Mouse (Mus musculus) midbrain, embryonic 10.5 days (tissue): ENCODE measurements at regions not wholly inside any gene's neighbourhood (a gene's known extent, or its start where the extent isn't known, plus 50 kb on each side); places are given as distances from the start of the nearest gene placed in this dataset.

Experiments
- DNase-seq: peaks from one replicate; pipeline ENCODE4 v3.0.0-alpha.2; 2017; ENCODE audit warnings: low spot score
- H3K27ac ChIP-seq: fragments of 300-500 bp; sonication (generic); replicated peaks from 2 replicates; pipeline ENCODE4 v1.5.1; 2016; ENCODE audit warnings: mild to moderate bottlenecking
- H3K27me3 ChIP-seq: fragments of 300-500 bp; sonication (generic); 2 replicates; pipeline ENCODE4 v1.6.1; 2016; ENCODE audit warnings: low read depth, mild to moderate bottlenecking; ENCODE audit not compliant: poor library complexity, severe bottlenecking
- H3K36me3 ChIP-seq: fragments of 300-500 bp; sonication (generic); 2 replicates; pipeline ENCODE4 v1.6.1; 2016; ENCODE audit warnings: mild to moderate bottlenecking, moderate library complexity
- H3K4me1 ChIP-seq: fragments of 300-500 bp; sonication (generic); 2 replicates; pipeline ENCODE4 v1.6.1; 2016
- H3K4me3 ChIP-seq: fragments of 300-500 bp; sonication (generic); 2 replicates; pipeline ENCODE4 v1.5.1; 2016; ENCODE audit warnings: mild to moderate bottlenecking, moderate library complexity
- H3K9me3 ChIP-seq: fragments of 300-500 bp; sonication (generic); replicated peaks from 2 replicates; pipeline ENCODE4 v1.6.1; 2016; ENCODE audit warnings: mild to moderate bottlenecking
- WGBS: fragments of 180-500 bp; shearing (Covaris S2); methylation state at CpG from one replicate; pipeline ENCODE4 v1.1.7; 2016; 5-methylcytosine and 5-hydroxymethylcytosine counted together

DNA sequence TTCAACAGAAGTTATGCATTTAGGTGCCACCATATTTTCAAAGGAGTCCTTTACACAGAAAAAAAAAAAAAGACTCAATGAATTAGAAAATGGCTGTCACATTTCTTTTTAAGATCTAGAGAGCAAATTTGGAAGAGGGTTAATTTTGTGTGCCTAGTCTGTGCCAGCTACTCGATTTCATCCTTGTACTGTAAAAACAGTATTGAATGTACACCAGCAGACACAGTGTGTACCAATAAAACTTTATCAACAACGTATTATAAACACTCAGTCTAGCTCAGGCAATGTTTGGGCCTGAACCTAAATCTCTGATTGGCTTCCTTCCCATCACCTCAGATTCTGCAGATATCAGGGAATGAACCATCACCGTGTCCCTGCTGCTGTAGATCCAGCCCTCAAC is 93.9 kb downstream of the Tomm20 start:
- no peaks in the 10 kb centered on the region for H3K9me3 ChIP-seq
- no peaks in the 10 kb centered on the region for H3K27me3 ChIP-seq
- H3K27ac ChIP-seq, result no peak overlapping the region
- no peaks in the 10 kb centered on the region for H3K36me3 ChIP-seq
- no peak overlapping the region for H3K4me3 ChIP-seq
- H3K4me1 ChIP-seq, result peaks cover 45% of the 10 kb centered on the region
- WGBS, result 93% methylated on average over 3 of the region's 3 CpGs
- DNase-seq, result no peak

DNA sequence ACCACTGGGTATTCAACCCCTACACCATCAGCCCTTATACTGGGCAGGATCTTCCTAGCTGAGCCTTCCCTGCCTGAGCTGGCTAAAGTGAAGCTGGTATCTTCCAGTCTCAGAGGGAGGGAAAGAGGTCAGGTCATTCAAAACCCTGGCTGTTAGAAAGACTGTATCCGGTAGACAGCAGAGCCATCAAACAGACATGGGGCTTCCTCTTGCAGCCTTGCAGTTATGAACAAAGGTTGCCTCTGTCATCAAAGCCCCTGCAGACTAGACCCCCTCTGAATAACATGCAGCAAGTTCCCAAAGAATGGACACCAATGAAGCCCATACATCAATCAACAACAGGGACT is 95.5 kb downstream of the Tomm20 start:
- Histone ChIP-seq H3K27me3 (no peaks in the 10 kb centered on the region), H3K36me3 (no peaks in the 10 kb centered on the region), H3K4me3 (no peak overlapping the region), H3K9me3 (no peaks in the 10 kb centered on the region), H3K27ac (peak overlapping the region; percentile 38), H3K4me1 (peaks cover 45% of the 10 kb centered on the region)
- WGBS, result 72% methylated on average over 1 of the region's 1 CpGs
- no peak for DNase-seq

DNA sequence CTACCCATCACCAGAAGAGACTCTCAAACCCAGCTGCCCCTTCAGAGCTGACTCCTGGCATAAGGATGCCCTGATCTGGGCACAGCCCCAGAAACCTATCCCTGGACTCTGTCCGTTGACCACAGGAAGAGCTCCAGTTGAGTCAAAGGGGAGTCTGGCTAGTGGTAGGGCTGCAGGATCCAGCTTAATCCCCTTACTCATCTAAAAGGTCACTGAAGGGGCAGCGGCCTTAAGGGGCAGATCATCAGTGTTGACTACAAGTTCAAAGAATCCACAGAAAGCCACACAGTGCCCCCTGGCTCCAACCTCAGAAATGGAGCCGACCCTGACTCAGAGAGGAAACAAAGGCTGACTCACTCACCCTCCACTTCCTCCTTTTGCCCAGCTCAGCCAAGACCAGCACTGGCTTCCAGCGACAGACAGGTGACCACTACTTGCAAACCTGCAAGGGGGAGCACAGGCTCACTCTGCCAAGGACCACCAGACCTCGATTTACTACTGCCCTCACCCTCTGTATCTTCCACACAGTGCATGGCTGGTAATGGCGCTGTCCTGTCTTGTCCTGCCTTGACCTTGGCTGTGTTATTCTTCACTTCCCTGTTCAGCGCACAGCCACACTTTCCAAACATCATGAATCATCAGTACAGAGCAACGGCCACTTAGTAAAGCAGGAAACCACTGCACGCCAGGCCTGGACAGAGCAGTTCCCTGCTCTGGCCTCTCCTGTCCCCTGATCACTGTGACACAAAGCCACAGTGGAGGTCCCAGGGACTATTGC is 96.0 kb downstream of the Tomm20 start:
- H3K9me3 ChIP-seq, result no peaks in the 10 kb centered on the region
- WGBS, result 71% methylated on average over 9 of the region's 9 CpGs
- H3K27me3 ChIP-seq, result no peaks in the 10 kb centered on the region
- H3K4me1 ChIP-seq, result peaks cover 43% of the 10 kb centered on the region
- H3K27ac ChIP-seq, result peak overlapping the region; percentile 38
- DNase-seq, result no peak
- no peak overlapping the region for H3K4me3 ChIP-seq
- H3K36me3 ChIP-seq, result no peaks in the 10 kb centered on the region

DNA sequence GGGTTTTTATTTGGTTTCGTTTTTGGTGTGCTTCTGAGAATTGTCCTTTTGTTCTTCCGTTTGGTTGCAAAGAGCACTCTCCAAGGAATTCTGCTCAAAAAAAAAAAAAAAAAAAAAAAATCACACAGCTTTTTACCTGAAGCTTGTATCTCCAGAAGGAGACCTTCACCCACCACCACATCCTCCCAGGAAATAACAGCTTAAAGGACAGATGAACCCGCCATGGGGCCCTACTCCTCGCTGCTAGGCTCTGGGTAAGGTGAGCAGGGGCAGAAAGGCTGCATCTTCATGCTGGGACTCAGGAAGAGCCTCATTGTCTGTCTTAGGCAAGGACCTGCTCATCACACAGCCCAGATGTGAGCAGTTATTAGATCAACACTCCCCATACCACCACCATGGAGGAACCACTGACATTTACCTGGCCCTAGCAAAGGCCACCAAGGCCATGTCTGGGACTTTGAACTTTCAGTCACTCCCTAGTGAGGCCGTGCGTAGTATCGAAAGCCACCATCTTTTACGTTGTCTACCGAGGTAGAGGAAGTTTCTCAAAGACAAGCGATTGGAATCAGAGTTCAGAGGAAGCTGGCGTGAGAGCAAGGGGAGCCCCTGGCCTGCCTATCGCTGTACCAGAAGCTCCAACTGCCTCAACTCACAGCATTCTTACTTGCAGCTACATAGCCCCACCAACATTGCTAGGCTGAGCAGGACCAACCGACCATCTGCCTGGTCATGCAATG is 97.1 kb downstream of the Tomm20 start:
- DNase-seq, result no peak
- Histone ChIP-seq H3K27me3 (no peaks in the 10 kb centered on the region), H3K4me3 (no peak overlapping the region), H3K4me1 (peaks cover 34% of the 10 kb centered on the region), H3K27ac (0 out of 2 replicates have a peak overlapping the region, but pooled peaks have one; percentile 38), H3K9me3 (no peaks in the 10 kb centered on the region), H3K36me3 (no peaks in the 10 kb centered on the region)
- WGBS, result 90% methylated on average over 13 of the region's 13 CpGs

DNA sequence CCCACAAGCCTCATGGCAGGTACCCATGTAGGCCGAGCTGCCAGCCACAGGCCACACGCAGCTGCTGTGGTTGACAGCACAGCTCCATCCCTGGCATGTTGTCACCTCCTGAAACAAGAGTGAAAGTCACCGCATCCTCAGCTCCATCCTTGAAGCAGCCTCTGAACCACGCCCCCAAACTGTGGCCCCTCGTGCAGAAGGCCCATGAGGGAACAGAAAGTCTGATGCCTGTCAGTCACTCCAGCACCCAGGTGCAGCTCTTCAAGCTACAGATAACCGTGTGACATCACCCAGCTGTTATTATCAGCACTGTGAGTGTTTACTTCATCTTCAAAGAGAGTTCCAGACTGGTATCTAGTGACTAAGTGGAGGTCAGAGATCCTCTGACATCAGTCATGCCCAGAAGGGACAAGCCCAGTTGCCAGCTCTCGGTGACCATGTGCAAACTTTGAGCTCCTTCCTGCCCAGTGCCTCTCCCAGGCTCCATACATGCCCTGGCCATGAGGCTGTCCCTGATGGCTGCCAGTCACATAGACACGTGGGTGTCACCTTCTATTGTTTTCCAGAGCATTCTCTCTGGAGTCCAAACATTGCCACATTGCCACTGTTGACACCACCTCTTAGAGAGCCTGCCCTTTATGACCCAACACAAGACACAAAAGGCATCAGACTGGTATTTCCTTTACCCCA is 97.8 kb downstream of the Tomm20 start:
- no peak overlapping the region for H3K4me3 ChIP-seq
- peaks cover 29% of the 10 kb centered on the region for H3K4me1 ChIP-seq
- H3K9me3 ChIP-seq, result no peaks in the 10 kb centered on the region
- DNase-seq, result no peak
- WGBS, result 82% methylated on average over 8 of the region's 8 CpGs
- peak overlapping the region; percentile 67 for H3K27ac ChIP-seq
- no peaks in the 10 kb centered on the region for H3K36me3 ChIP-seq
- H3K27me3 ChIP-seq, result no peaks in the 10 kb centered on the region

DNA sequence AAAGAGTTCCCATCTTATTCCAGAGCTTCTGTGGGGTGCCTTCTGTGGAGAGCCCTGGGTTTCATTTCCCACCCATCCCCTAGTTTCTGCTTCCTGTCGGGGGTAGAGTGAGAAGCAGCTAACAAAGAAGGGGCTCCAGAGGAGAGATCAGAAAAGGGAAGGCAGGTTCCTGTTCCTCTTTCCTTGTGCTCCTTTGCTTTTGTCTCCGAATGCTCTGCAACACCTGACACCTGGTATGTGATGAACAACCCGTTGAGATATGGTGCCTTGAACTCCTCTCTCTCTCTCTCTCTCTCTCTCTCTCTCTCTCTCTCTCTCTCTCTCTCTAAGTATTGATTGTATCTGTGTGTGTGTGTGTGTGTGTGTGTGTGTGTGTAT is 99.5 kb downstream of the Tomm20 start:
- Histone ChIP-seq H3K36me3 (no peaks in the 10 kb centered on the region), H3K4me3 (no peak overlapping the region), H3K4me1 (peaks cover 31% of the 10 kb centered on the region), H3K27me3 (no peaks in the 10 kb centered on the region), H3K27ac (no peak overlapping the region), H3K9me3 (no peaks in the 10 kb centered on the region)
- 84% methylated on average over 3 of the region's 3 CpGs for WGBS
- no peak for DNase-seq

DNA sequence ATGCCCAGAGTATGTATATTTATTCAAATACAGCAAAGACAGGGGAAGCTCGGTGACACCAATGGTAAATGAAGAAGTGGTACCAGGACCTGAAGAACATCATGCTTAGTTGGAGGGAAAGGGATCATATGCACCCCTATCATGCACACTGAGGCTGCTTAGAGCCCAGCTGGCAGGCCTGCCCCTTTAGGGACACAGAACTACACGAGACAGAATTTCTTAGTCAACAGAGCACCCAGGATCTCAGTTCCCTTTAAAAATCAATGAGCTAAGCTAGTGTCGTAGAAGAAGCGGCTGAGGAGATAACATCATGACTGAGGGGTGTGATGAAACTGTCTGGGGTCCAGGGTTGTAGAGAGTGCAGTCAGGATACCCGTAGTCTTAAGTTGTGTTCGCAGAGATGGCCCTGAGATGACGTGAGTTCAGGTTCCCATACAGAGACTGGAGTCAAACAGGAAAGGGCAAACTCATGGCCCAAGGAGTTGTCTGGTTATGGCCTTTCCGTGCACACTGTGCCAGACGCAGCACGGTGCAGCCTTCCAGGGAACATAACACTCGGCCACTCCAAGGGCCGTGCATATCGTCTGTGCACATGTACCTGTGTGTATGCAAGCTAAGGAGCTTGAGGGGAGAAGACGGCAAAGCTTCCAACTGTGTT is 100.0 kb downstream of the Tomm20 start:
- Histone ChIP-seq H3K4me1 (peaks cover 37% of the 10 kb centered on the region), H3K36me3 (no peaks in the 10 kb centered on the region), H3K4me3 (no peak overlapping the region), H3K27ac (no peak overlapping the region), H3K9me3 (no peaks in the 10 kb centered on the region), H3K27me3 (no peaks in the 10 kb centered on the region)
- DNase-seq, result no peak
- WGBS, result 91% methylated on average over 14 of the region's 14 CpGs

DNA sequence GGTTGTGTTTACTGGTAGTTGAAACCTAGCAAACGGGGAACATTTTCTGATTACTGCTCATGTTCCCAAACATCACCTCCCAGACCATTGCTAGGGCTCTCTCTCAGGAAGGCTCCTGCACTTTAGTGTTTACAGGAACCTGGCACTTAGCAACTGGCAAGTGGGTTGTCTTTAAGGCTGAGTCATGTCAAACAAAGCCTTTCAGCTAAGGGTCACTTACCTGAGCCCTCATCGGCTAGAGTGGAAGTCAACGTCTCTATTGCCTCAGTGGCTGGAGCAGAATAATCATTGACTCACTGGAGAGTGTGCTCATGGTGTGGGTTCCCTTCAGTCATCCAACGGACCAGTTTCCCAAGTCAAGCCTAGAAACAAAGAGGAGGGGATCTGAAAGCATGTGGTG is 101.0 kb downstream of the Tomm20 start:
- Histone ChIP-seq H3K4me3 (no peak overlapping the region), H3K36me3 (no peaks in the 10 kb centered on the region), H3K27me3 (no peaks in the 10 kb centered on the region), H3K27ac (no peak overlapping the region), H3K9me3 (no peaks in the 10 kb centered on the region), H3K4me1 (peaks cover 42% of the 10 kb centered on the region)
- DNase-seq, result no peak
- 86% methylated on average over 4 of the region's 4 CpGs for WGBS

DNA sequence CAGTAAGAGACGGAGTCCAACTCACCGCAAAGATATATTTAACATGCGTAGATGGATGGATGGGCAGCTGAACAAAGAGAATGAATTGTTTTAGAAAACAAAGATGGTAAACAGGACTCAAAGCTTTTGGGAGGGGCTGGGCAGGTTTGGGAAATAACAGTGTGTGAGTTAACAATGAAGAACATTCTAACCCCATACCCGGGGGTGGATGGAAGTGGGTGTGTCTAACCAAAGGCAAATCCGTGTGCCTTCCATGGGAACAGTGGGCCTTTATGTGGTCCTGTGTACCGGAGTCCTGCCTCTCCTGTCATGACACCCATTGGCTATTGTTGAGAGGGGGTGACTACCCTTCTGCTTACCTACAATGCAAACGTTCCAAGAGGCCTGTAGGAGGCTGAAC is 104.5 kb downstream of the Tomm20 start:
- 71% methylated on average over 7 of the region's 7 CpGs for WGBS
- no peaks in the 10 kb centered on the region for H3K27me3 ChIP-seq
- no peak overlapping the region for H3K4me3 ChIP-seq
- H3K4me1 ChIP-seq, result peaks cover 46% of the 10 kb centered on the region
- H3K27ac ChIP-seq, result peak overlapping the region; percentile 89
- no peaks in the 10 kb centered on the region for H3K9me3 ChIP-seq
- no peak for DNase-seq
- H3K36me3 ChIP-seq, result no peaks in the 10 kb centered on the region

DNA sequence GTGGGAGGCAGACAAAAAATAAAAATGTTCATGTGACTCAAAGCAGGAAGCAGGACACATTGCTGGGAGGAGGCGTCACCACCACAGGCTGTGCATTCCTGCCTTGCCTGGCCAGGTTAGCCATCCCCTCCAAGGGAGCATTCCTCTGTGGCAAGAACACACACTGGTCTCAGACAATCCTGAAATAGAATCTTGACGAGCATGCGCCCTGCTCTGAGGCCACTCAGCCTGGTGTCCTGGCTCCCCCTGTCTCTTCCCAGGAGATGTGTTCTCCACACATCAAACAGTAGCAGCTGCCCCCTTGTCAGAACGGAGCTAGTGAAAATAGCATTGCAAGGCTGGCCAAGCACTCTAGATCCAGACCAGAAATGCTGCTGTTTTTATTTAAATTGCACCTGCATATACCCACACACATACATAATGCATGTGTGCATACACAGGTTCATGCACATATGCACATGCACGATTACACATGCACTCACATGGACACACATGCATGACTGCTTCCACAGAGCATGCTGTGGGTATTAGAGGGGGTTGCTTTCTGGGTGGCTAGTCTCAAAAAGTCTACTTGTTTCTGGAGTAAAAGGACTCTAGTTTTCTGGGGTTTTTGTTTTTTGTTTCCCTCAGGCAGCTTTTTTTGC is 105.8 kb downstream of the Tomm20 start:
- Histone ChIP-seq H3K27me3 (no peaks in the 10 kb centered on the region), H3K4me3 (peak overlapping the region; percentile 35), H3K9me3 (no peaks in the 10 kb centered on the region), H3K36me3 (no peaks in the 10 kb centered on the region), H3K4me1 (peaks cover 46% of the 10 kb centered on the region), H3K27ac (peak overlapping the region; percentile 89)
- WGBS, result 23% methylated on average over 5 of the region's 5 CpGs
- peak; percentile 65 for DNase-seq

DNA sequence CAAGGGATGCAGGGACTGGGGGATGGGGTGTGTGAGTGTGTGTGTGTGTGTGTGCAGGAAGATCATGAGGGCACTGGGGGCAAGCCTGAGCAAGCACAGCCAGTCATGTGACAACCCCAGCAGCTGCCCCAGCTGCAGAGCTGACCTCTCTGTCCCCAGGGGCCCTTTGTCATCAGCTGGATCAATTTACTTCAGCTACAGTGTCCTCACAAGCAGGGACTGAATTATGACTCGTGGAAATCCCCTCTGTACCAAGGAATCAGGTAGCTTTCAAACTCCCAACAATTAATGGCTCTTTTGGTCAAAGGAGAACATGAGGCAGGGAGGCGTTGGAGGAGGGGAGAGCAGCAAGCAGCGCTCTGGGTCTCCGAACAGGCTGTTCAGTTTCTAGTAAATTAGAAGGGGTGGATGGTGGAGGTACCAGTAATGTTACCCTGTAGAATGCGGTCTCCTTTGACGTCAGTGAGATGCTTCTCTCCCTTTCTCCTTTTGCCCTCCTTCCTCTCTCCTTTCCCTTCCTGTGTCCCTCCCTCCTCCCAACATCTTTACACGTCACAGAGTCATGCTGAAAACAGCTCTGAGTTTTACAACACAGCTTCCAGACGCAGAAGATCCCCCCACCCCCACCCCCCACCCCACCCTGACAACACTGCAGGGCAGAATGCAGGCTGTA is 106.5 kb downstream of the Tomm20 start:
- DNase-seq, result peak; percentile 74
- Histone ChIP-seq H3K4me3 (peak overlapping the region; percentile 35), H3K4me1 (peaks cover 51% of the 10 kb centered on the region), H3K36me3 (no peaks in the 10 kb centered on the region), H3K27ac (peak overlapping the region; percentile 89), H3K9me3 (no peaks in the 10 kb centered on the region), H3K27me3 (no peaks in the 10 kb centered on the region)
- whole genome bisulfite sequencing, result 12% methylated on average over 8 of the region's 8 CpGs

DNA sequence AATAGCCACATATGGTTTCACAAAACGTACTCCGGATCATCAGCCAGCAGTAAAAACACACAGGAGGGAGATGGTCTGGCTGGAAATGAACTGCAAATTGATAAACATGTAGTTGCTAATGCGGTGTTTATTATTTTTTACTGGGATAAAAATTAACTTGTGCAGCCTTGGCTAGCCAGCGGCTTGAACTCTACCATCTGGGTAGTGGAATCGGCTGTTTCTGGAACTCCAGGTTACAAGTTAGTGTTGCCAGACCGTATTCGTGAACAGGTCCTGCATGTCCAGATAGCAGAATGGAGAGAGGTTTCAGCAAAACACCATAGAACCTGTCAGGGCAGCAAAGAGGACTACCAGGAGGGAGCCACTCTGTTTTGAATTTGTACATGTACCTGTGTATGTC is 107.4 kb downstream of the Tomm20 start:
- peak overlapping the region; percentile 89 for H3K27ac ChIP-seq

More for the DNA sequence above, 107.4 kb downstream of the Tomm20 start:
- no peaks in the 10 kb centered on the region for H3K27me3 ChIP-seq
- no peaks in the 10 kb centered on the region for H3K36me3 ChIP-seq
- WGBS, result 83% methylated on average over 7 of the region's 7 CpGs
- H3K9me3 ChIP-seq, result no peaks in the 10 kb centered on the region
- DNase-seq, result no peak
- peaks cover 60% of the 10 kb centered on the region for H3K4me1 ChIP-seq
- no peak overlapping the region for H3K4me3 ChIP-seq
